Mouse (Mus musculus) forebrain, embryonic 12.5 days (tissue): ENCODE measurements around the gene Ankub1. TPM values are rescaled to one million over a fixed set of nuclear protein-coding genes. Genes with fewer than 3 reads are reported as not detected.

Source experiments
- ATAC-seq: fragments of 200-750 bp; cut with Nextera tagmentation; 2 replicates; pipeline ENCODE4 v1.8.0; 2017; ENCODE audit warnings: moderate TSS enrichment; ENCODE audit not compliant: low FRiP score
- H3K27ac ChIP-seq: fragments of 300-500 bp; sonication (generic); 2 replicates; pipeline ENCODE4 v1.5.1; 2016; ENCODE audit warnings: mild to moderate bottlenecking
- H3K27me3 ChIP-seq: fragments of 300-500 bp; sonication (generic); 2 replicates; pipeline ENCODE4 v1.6.1; 2016; ENCODE audit warnings: mild to moderate bottlenecking
- H3K36me3 ChIP-seq: fragments of 300-500 bp; sonication (generic); replicated peaks from 2 replicates; pipeline ENCODE4 v1.6.1; 2016; ENCODE audit warnings: mild to moderate bottlenecking
- H3K4me1 ChIP-seq: fragments of 300-500 bp; sonication (generic); 2 replicates; pipeline ENCODE4 v1.6.1; 2016
- H3K4me2 ChIP-seq: fragments of 300-500 bp; sonication (generic); 2 replicates; pipeline ENCODE4 v1.6.1; 2016; ENCODE audit warnings: mild to moderate bottlenecking, moderate library complexity
- H3K4me3 ChIP-seq: fragments of 300-500 bp; sonication (generic); replicated peaks from 2 replicates; pipeline ENCODE4 v1.5.1; 2016; ENCODE audit warnings: mild to moderate bottlenecking
- H3K9ac ChIP-seq: fragments of 300-500 bp; sonication (generic); 2 replicates; pipeline ENCODE4 v1.6.1; 2016; ENCODE audit warnings: mild to moderate bottlenecking
- H3K9me3 ChIP-seq: fragments of 300-500 bp; sonication (generic); 2 replicates; pipeline ENCODE4 v1.6.1; 2016
- WGBS: fragments of 180-500 bp; shearing (Covaris S2); methylation state at CpG from one replicate; pipeline ENCODE4 v1.1.7; 2016; 5-methylcytosine and 5-hydroxymethylcytosine counted together
- polyA plus RNA-seq: library from polyadenylated mRNA; unstranded; fragments of >200 nt; fragmentation: Nextera tagmentation; extraction: Ambion mirVana; gene quantifications from 2 replicates; pipeline ENCODE4 v1.2.1, GENCODE M21; 2016

The Ankub1 gene
- polyA plus RNA-seq, 1 experiment from 2014 or later, result 0.09 TPM

GRCm38 (mm10) chr3:57667054-57667723, 25.4 kb downstream of the Ankub1 start:
- Histone ChIP-seq H3K4me2 (peak overlapping the region; percentile 30), H3K4me3 (no peak overlapping the region), H3K27me3 (no peaks in the 10 kb centered on the region), H3K36me3 (no peaks in the 10 kb centered on the region), H3K27ac (no peak overlapping the region), H3K4me1 (no peaks in the 10 kb centered on the region), H3K9me3 (no peaks in the 10 kb centered on the region), H3K9ac (no peak overlapping the region; the same call in 1 of the 2 replicates)
- peak; percentile 51; the same call in 1 of the 2 replicates for ATAC-seq
- WGBS, result 34% methylated on average over 14 of the region's 14 CpGs

GRCm38 (mm10) chr3:57665880-57666279, 26.7 kb downstream of the Ankub1 start:
- WGBS, result 87% methylated on average over 5 of the region's 5 CpGs

GRCm38 (mm10) chr3:57664682-57665081, 27.9 kb downstream of the Ankub1 start:
- no peak for ATAC-seq
- WGBS, result 74% methylated on average over 10 of the region's 10 CpGs
- no peak overlapping the region for H3K4me3 ChIP-seq
- H3K4me1 ChIP-seq, result no peaks in the 10 kb centered on the region
- H3K36me3 ChIP-seq, result no peaks in the 10 kb centered on the region
- no peak overlapping the region for H3K9ac ChIP-seq
- no peak overlapping the region for H3K4me2 ChIP-seq
- H3K9me3 ChIP-seq, result no peaks in the 10 kb centered on the region
- H3K27me3 ChIP-seq, result no peaks in the 10 kb centered on the region
- H3K27ac ChIP-seq, result no peak overlapping the region

More at GRCm38 (mm10) chr3:57665880-57666279, 26.7 kb downstream of the Ankub1 start:
- Histone ChIP-seq H3K27me3 (no peaks in the 10 kb centered on the region), H3K9me3 (no peaks in the 10 kb centered on the region), H3K36me3 (no peaks in the 10 kb centered on the region), H3K4me1 (no peaks in the 10 kb centered on the region), H3K9ac (no peak overlapping the region), H3K4me2 (no peak overlapping the region), H3K4me3 (no peak overlapping the region), H3K27ac (no peak overlapping the region)
- no peak for ATAC-seq

GRCm38 (mm10) chr3:57663731-57664130, 28.9 kb downstream of the Ankub1 start:
- Histone ChIP-seq H3K27ac (no peak overlapping the region), H3K4me3 (no peak overlapping the region), H3K4me1 (no peaks in the 10 kb centered on the region), H3K4me2 (no peak overlapping the region), H3K36me3 (no peaks in the 10 kb centered on the region), H3K9ac (no peak overlapping the region), H3K27me3 (no peaks in the 10 kb centered on the region), H3K9me3 (no peaks in the 10 kb centered on the region)
- ATAC-seq, result no peak
- WGBS, result 19% methylated on average over 6 of the region's 6 CpGs

GRCm38 (mm10) chr3:57658608-57659007, 34.0 kb downstream of the Ankub1 start:
- Histone ChIP-seq H3K36me3 (no peaks in the 10 kb centered on the region), H3K9ac (no peak overlapping the region), H3K9me3 (no peaks in the 10 kb centered on the region), H3K4me2 (no peak overlapping the region), H3K27ac (no peak overlapping the region), H3K4me1 (no peaks in the 10 kb centered on the region), H3K27me3 (peaks cover 3% of the 10 kb centered on the region; the same call in 1 of the 2 replicates), H3K4me3 (no peak overlapping the region)
- ATAC-seq, result no peak
- 62% methylated on average over 6 of the region's 6 CpGs for WGBS

- Histone ChIP-seq H3K9me3 (no peaks in the 10 kb centered on the region), H3K4me3 (no peak overlapping the region), H3K27me3 (peaks cover 6% of the 10 kb centered on the region; the same call in 1 of the 2 replicates), H3K27ac (no peak overlapping the region), H3K9ac (no peak overlapping the region), H3K4me1 (peaks cover 7% of the 10 kb centered on the region), H3K36me3 (no peaks in the 10 kb centered on the region), H3K4me2 (no peak overlapping the region)
- ATAC-seq, result no peak
- 76% methylated on average over 3 of the region's 3 CpGs for WGBS
Observed at GRCm38 (mm10) chr3:57653646-57654045, 39.0 kb downstream of the Ankub1 start.

- H3K4me2 ChIP-seq, result no peak overlapping the region
- no peaks in the 10 kb centered on the region for H3K36me3 ChIP-seq
- no peaks in the 10 kb centered on the region for H3K9me3 ChIP-seq
- no peak overlapping the region for H3K4me3 ChIP-seq
- H3K9ac ChIP-seq, result no peak overlapping the region
- H3K27ac ChIP-seq, result no peak overlapping the region
- no peak for ATAC-seq
- H3K4me1 ChIP-seq, result peaks cover 7% of the 10 kb centered on the region
- H3K27me3 ChIP-seq, result peaks cover 6% of the 10 kb centered on the region; the same call in 1 of the 2 replicates
- WGBS, result 90% methylated on average over 3 of the region's 3 CpGs
Observed at GRCm38 (mm10) chr3:57652485-57652884, 40.1 kb downstream of the Ankub1 start.

GRCm38 (mm10) chr3:57651865-57652259, 40.7 kb downstream of the Ankub1 start:
- Histone ChIP-seq H3K4me3 (peak overlapping the region; percentile 82), H3K4me2 (peak overlapping the region; percentile 72), H3K27me3 (peaks cover 6% of the 10 kb centered on the region; the same call in 1 of the 2 replicates), H3K36me3 (no peaks in the 10 kb centered on the region), H3K9me3 (no peaks in the 10 kb centered on the region), H3K27ac (no peak overlapping the region; the same call in 1 of the 2 replicates), H3K9ac (peak overlapping the region; percentile 84; the same call in 1 of the 2 replicates), H3K4me1 (peaks cover 7% of the 10 kb centered on the region)
- ATAC-seq, result peak; percentile 43
- 69% methylated on average over 3 of the region's 3 CpGs for WGBS

GRCm38 (mm10) chr3:57651231-57651864, 41.3 kb downstream of the Ankub1 start, which contains the start of gene Commd2:
TSS of gene Commd2 (minus strand) at chr3:57651715.
- no peaks in the 10 kb centered on the region for H3K9me3 ChIP-seq
- peak within 1 kb of the TSS; percentile 84 for H3K9ac ChIP-seq
- peaks cover 6% of the 10 kb centered on the region; the same call in 1 of the 2 replicates for H3K27me3 ChIP-seq
- ATAC-seq, result peak; percentile 98
- peaks cover 7% of the 10 kb centered on the region for H3K4me1 ChIP-seq
- WGBS, result 1% methylated on average over 42 of the region's 42 CpGs
- H3K36me3 ChIP-seq, result peaks cover 4% of the 10 kb centered on the region
- peak within 1 kb of the TSS; percentile 72 for H3K4me2 ChIP-seq
- peak within 1 kb of the TSS; percentile 82 for H3K4me3 ChIP-seq
- H3K27ac ChIP-seq, result peak within 1 kb of the TSS; percentile 84

- WGBS, result 92% methylated on average over 6 of the region's 6 CpGs
Observed at GRCm38 (mm10) chr3:57643191-57643590, 49.4 kb downstream of the Ankub1 start.

GRCm38 (mm10) chr3:57637596-57637995, 55.0 kb downstream of the Ankub1 start:
- 79% methylated on average over 6 of the region's 6 CpGs for WGBS
- no peaks in the 10 kb centered on the region for H3K9me3 ChIP-seq
- H3K4me2 ChIP-seq, result no peak overlapping the region
- H3K4me1 ChIP-seq, result no peaks in the 10 kb centered on the region
- H3K36me3 ChIP-seq, result no peaks in the 10 kb centered on the region
- no peak overlapping the region for H3K9ac ChIP-seq
- no peaks in the 10 kb centered on the region for H3K27me3 ChIP-seq
- no peak for ATAC-seq
- no peak overlapping the region for H3K27ac ChIP-seq
- H3K4me3 ChIP-seq, result no peak overlapping the region

More at GRCm38 (mm10) chr3:57643191-57643590, 49.4 kb downstream of the Ankub1 start:
- Histone ChIP-seq H3K9ac (no peak overlapping the region), H3K27ac (no peak overlapping the region), H3K4me2 (no peak overlapping the region), H3K27me3 (no peaks in the 10 kb centered on the region), H3K36me3 (peaks cover 21% of the 10 kb centered on the region), H3K4me1 (no peaks in the 10 kb centered on the region), H3K4me3 (no peak overlapping the region), H3K9me3 (no peaks in the 10 kb centered on the region)
- no peak for ATAC-seq

GRCm38 (mm10) chr3:57634763-57635487, 57.7 kb downstream of the Ankub1 start:
- no peak overlapping the region for H3K4me2 ChIP-seq
- H3K4me3 ChIP-seq, result no peak overlapping the region
- no peak overlapping the region for H3K27ac ChIP-seq
- H3K9ac ChIP-seq, result no peak overlapping the region
- ATAC-seq, result no peak
- H3K4me1 ChIP-seq, result no peaks in the 10 kb centered on the region
- H3K36me3 ChIP-seq, result no peaks in the 10 kb centered on the region
- WGBS, result 82% methylated on average over 3 of the region's 3 CpGs
- H3K27me3 ChIP-seq, result no peaks in the 10 kb centered on the region
- no peaks in the 10 kb centered on the region for H3K9me3 ChIP-seq
